Mouse (Mus musculus): ENCODE data around the gene Irx1.

- no peak for TF ChIP-seq CTCF (IDR thresholded peaks at IDR 0.05; ENCODE audit: low read depth)
- no peak for TF ChIP-seq EP300 (optimal IDR thresholded peaks at IDR 0.05)
Measured at GRCm38 (mm10) chr13:71968286-71968685, 4.8 kb upstream of the Irx1 start.

All from stomach, postnatal 0 days (tissue).